Mouse (Mus musculus) heart, postnatal 0 days (tissue): ENCODE results near the gene Dhx57. TPM values are rescaled to one million over a fixed set of nuclear protein-coding genes. Genes with fewer than 3 reads are reported as not detected.

Source experiments
- ATAC-seq: fragments of 200-750 bp; cut with Nextera tagmentation; 2 replicates; pipeline ENCODE4 v1.8.0; 2017; ENCODE audit warnings: low read depth, moderate number of reproducible peaks, moderate library complexity; ENCODE audit not compliant: insufficient read depth
- DNase-seq: peaks from one replicate; pipeline ENCODE4 v3.0.0-alpha.2; 2016; ENCODE audit warnings: low spot score
- H3K27ac ChIP-seq: fragments of 300-500 bp; sonication (generic); 2 replicates; pipeline ENCODE4 v1.5.1; 2014; ENCODE audit warnings: low read depth, mild to moderate bottlenecking
- H3K27me3 ChIP-seq: fragments of 300-500 bp; sonication (generic); 2 replicates; pipeline ENCODE4 v1.6.1; 2014; ENCODE audit warnings: low read length, mixed read lengths; ENCODE audit not compliant: control insufficient read depth, insufficient read depth
- H3K36me3 ChIP-seq: fragments of 300-500 bp; sonication (generic); replicated peaks from 2 replicates; pipeline ENCODE4 v1.6.1; 2014; ENCODE audit warnings: low read length, mixed read lengths; ENCODE audit not compliant: control insufficient read depth, insufficient read depth
- H3K4me1 ChIP-seq: fragments of 300-500 bp; sonication (generic); 2 replicates; pipeline ENCODE4 v1.6.1; 2014; ENCODE audit warnings: antibody characterized with exemption; ENCODE audit not compliant: control insufficient read depth, insufficient read depth
- H3K4me2 ChIP-seq: fragments of 300-500 bp; sonication (generic); 2 replicates; pipeline ENCODE4 v1.6.1; 2014; ENCODE audit warnings: low read depth, mild to moderate bottlenecking, low read length, moderate library complexity
- H3K4me3 ChIP-seq: fragments of 300-500 bp; sonication (generic); 2 replicates; pipeline ENCODE4 v1.5.1; 2014; ENCODE audit warnings: low read depth, low read length
- H3K9ac ChIP-seq: fragments of 300-500 bp; sonication (generic); replicated peaks from 2 replicates; pipeline ENCODE4 v1.6.1; 2014; ENCODE audit warnings: low read depth, low read length, mixed read lengths
- H3K9me3 ChIP-seq: fragments of 300-500 bp; sonication (generic); replicated peaks from 2 replicates; pipeline ENCODE4 v1.6.1; 2016; ENCODE audit warnings: low read length; ENCODE audit not compliant: control insufficient read depth
- CTCF ChIP-seq: IDR thresholded peaks from 2 replicates; pipeline ENCODE4 v1.5.1; 2016; ENCODE audit warnings: antibody characterized with exemption, control low read depth, low read depth
- EP300 ChIP-seq: IDR thresholded peaks from 2 replicates; pipeline ENCODE4 v1.6.1; 2016; ENCODE audit warnings: antibody characterized with exemption, low read depth
- WGBS: fragments of 180-500 bp; shearing (Covaris S2); extraction: QIAGEN DNeasy Blood & Tissue Kit; methylation state at CpG from one replicate; pipeline ENCODE4 v1.1.7; 2014; 5-methylcytosine and 5-hydroxymethylcytosine counted together
- polyA plus RNA-seq: library from polyadenylated mRNA; unstranded; fragments of >200 nt; fragmentation: Nextera tagmentation; extraction: Ambion mirVana; gene quantifications from 2 replicates; pipeline ENCODE4 v1.2.1, GENCODE M21; 2015
- total RNA-seq: library from RNA; depleted of rRNA; stranded (reverse); fragments of >200 nt; gene quantifications from 2 replicates; pipeline ENCODE4 v1.2.3, GENCODE M21; 2014; ENCODE audit warnings: low replicate concordance

Dhx57 gene
- total and polyA plus RNA-seq, 2 experiments from 2014 or later = 2.9 to 3.7 TPM

DNA sequence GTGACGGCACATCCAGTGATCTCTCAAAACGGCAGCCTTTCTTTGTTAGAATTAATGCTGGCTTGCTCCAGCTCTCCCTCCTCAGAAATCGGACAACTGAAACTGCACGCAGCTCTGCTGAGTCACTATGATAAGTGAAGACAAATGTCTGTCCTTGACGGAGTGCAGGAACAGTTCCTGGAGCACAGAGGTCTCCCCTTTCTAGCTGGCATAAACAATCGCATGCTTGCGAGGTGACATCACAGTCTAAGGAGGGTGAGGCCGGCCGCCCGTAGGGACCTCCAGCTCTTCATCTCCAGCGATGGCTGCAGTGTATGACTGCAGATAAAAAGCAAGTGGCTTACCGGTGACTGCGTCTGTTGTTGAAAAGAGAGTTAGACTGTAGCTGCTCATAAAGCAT is 35.1 kb downstream of the Dhx57 start:
- Histone ChIP-seq H3K9me3 (no peaks in the 10 kb centered on the region), H3K9ac (no peak overlapping the region), H3K4me1 (peaks cover 4% of the 10 kb centered on the region), H3K27ac (peak overlapping the region; percentile 82), H3K4me2 (peak overlapping the region; percentile 40), H3K4me3 (no peak overlapping the region), H3K27me3 (no peaks in the 10 kb centered on the region), H3K36me3 (peaks cover 64% of the 10 kb centered on the region)
- ATAC-seq = peak; percentile 94
- TF ChIP-seq EP300 (peak; percentile 66; the same call in 1 of the 2 replicates), CTCF (no peak)
- peak; percentile 90 for DNase-seq
- 7% methylated on average over 13 of the region's 13 CpGs for WGBS

- 97% methylated on average over 5 of the region's 5 CpGs for WGBS
- ATAC-seq = no peak
- Histone ChIP-seq H3K4me3 (no peak overlapping the region), H3K9me3 (no peaks in the 10 kb centered on the region), H3K4me2 (no peak overlapping the region), H3K27me3 (no peaks in the 10 kb centered on the region), H3K9ac (no peak overlapping the region), H3K4me1 (peaks cover 4% of the 10 kb centered on the region), H3K27ac (peak overlapping the region; percentile 82), H3K36me3 (peaks cover 64% of the 10 kb centered on the region)
- no peak for TF ChIP-seq CTCF
- no peak for TF ChIP-seq EP300
- DNase-seq = no peak
These were observed 35.9 kb downstream of the Dhx57 start for GRCm38 (mm10) chr17:80254421-80254820.

GRCm38 (mm10) chr17:80252757-80253525 is 37.3 kb downstream of the Dhx57 start:
- H3K4me3 ChIP-seq = no peak overlapping the region
- 56% methylated on average over 13 of the region's 13 CpGs for WGBS
- H3K4me2 ChIP-seq = no peak overlapping the region
- ATAC-seq (0 out of 2 replicates have a peak, but pooled peaks have one; percentile 2), DNase-seq (peak; percentile 43)
- H3K4me1 ChIP-seq = peaks cover 4% of the 10 kb centered on the region
- H3K36me3 ChIP-seq = peaks cover 61% of the 10 kb centered on the region
- no peak overlapping the region for H3K9ac ChIP-seq
- H3K9me3 ChIP-seq = no peaks in the 10 kb centered on the region
- H3K27ac ChIP-seq = peak overlapping the region; percentile 23
- TF ChIP-seq CTCF (no peak), EP300 (no peak)
- H3K27me3 ChIP-seq = no peaks in the 10 kb centered on the region

- Histone ChIP-seq H3K36me3 (peaks cover 92% of the 10 kb centered on the region), H3K4me1 (no peaks in the 10 kb centered on the region), H3K4me2 (no peak overlapping the region), H3K27me3 (no peaks in the 10 kb centered on the region), H3K9ac (no peak overlapping the region), H3K27ac (no peak overlapping the region), H3K4me3 (no peak overlapping the region), H3K9me3 (no peaks in the 10 kb centered on the region)
- no peak for ATAC-seq
- TF ChIP-seq EP300 (no peak), CTCF (no peak)
- no peak for DNase-seq
- 72% methylated on average over 13 of the region's 13 CpGs for WGBS
These were observed 47.2 kb downstream of the Dhx57 start for GRCm38 (mm10) chr17:80243116-80243515.

DNA sequence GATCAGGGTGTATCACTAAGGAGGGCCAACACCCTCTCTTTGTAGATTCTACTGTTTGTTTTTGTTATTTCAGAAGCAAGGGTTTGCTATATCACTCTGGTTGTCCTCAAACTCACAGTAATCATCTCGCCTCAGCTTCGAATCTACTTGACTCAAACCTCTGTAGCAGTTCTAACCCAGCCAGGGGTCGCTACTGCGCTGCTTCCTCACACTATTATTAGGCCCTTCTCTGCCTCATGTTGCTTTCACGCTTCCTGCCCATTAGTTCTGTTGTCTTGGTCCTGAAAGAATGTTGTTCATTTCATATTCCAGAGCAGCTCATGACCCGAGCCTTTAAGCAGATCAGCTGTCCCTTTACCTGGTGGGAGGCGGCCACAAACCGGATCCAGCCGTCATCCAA is 48.7 kb downstream of the Dhx57 start:
- Histone ChIP-seq H3K27me3 (no peaks in the 10 kb centered on the region), H3K4me3 (no peak overlapping the region), H3K4me2 (no peak overlapping the region), H3K27ac (no peak overlapping the region), H3K36me3 (peaks cover 81% of the 10 kb centered on the region), H3K9me3 (no peaks in the 10 kb centered on the region), H3K4me1 (no peaks in the 10 kb centered on the region), H3K9ac (no peak overlapping the region)
- no peak for ATAC-seq
- 88% methylated on average over 9 of the region's 9 CpGs for WGBS
- TF ChIP-seq CTCF = no peak
- TF ChIP-seq EP300 = no peak
- DNase-seq = no peak

GRCm38 (mm10) chr17:80237475-80237874 is 52.8 kb downstream of the Dhx57 start:
- H3K9ac ChIP-seq = no peak overlapping the region
- H3K27me3 ChIP-seq = no peaks in the 10 kb centered on the region
- no peaks in the 10 kb centered on the region for H3K9me3 ChIP-seq
- no peak overlapping the region for H3K27ac ChIP-seq
- H3K4me1 ChIP-seq = no peaks in the 10 kb centered on the region
- no peak overlapping the region for H3K4me3 ChIP-seq
- ATAC-seq (no peak), DNase-seq (no peak)
- peaks cover 42% of the 10 kb centered on the region for H3K36me3 ChIP-seq
- TF ChIP-seq CTCF = no peak
- TF ChIP-seq EP300 = no peak
- no peak overlapping the region for H3K4me2 ChIP-seq
- 88% methylated on average over 5 of the region's 5 CpGs for WGBS
